Mouse (Mus musculus) spleen, adult 12 weeks (tissue): Measurements from ENCODE around the gene Saa2.
"Not testable (repeated sequence)": the region's sequence is repeated elsewhere in the genome, so short reads cannot be mapped to it uniquely, and the experiment has no call there.

Experiments used
- DNase-seq: peaks from one replicate; pipeline ENCODE4 v3.0.0; 2022; ENCODE audit warnings: low spot score

The Saa2 gene

DNA sequence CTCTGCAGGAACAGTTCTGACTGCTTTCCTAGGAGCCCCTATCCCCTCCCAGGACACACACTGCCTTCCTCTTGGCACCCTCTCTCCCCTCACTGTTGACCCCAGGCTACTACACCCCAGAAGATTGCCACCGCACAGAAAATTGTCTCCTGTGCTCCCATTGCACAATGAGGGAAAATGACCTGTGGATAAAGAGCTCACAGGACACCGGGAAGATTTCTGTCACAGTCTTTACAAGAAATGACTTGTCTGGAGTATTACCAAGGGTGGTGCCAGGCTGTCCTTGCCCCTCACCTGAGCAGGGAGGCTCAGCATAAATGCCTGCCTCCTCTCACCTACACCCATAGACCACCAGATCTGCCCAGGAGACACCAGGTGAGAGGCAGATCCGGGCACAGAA, at the start of gene Saa2:
Gene Saa2, plus strand, starts transcription at position 301 of the 400 bp plus-strand sequence.
- no peak for DNase-seq

DNA sequence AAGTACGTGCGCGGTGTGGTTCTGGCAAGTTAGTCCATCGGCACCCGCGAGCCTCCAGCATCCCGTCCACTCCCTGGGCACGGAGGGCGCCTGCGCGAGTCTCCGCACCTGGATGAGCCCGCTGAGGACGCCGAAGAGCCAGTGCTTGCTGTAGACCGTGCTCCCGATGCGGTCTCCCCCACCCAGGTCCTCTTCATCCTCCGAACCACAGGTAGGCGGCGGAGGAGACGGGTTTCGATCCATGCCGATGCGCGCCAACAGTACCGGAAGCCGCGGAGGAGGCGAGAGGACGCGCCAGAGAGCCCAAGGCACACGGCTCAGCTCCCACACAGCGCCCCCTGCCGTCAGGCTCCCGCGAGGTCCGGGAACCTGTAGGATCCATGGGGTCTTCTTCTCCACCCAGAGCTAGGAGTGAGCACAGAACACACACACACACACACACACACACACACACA, 41.2 kb upstream of the Saa2 start, which contains the start of gene Saal1:
Gene Saal1, minus strand, starts transcription at position 291 of the 455 bp plus-strand sequence.
- peak; percentile 81 for DNase-seq

DNA sequence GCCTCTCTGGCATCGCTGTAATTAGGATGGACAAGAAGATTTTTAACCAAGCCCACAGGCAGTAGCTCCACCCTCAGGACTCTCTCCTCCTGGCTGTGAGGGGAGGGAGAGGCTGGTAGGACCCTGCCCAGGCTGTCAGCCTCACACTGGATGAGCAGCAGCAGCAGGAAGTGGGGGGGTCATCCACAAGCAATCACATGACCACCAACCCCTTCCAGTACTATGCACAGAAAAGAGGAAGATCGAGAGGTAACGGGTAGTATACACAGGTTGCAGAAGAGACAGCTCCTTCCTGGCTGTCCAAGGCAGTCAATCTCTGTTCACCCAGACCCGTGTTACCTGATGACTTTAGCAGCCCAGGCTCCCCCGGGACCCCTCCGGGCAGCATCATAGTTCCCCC, 39.3 kb upstream of the Saa2 start:
- DNase-seq = peak; percentile 8

DNA sequence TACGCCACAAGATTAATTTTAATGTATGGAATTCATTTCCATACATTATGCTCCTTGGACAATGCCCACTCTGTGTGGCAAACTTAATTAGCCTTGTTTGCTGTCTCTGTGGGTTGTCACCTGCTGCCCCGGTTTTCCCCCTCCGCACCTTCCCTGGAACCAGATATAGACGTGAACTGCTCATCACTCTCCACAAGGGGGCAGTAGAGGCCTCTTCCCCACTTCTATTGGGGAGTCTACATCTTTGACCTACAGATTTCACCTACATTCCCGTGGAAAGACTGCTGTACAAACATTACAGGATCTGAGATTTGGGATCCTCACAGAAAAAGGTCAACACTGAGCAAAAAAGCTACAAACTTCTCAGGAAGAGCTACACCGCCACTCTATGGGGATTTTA, 37.1 kb upstream of the Saa2 start:
- peak; percentile 46 for DNase-seq

DNA sequence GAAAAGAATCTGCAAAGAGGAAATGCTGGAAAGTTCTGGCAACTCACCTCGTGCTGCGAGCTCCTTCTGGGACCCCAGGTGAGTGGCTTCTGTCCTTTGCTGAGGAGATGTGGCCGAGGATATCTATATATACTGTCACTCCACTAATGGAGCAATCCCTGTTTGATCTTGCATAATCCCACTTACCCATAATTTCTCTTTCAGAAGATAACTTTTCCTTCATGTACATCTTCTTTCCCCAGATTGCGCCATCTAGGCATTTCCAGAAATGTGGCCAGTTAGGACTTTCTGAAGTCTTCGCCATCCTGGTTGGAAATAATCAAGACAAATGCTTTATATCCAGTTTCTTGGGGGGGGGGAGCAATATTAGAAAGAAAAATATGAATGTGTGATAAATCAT, 36.0 kb upstream of the Saa2 start, which contains the start of gene Saa3:
Gene Saa3, minus strand, starts transcription at position 101 of the 400 bp plus-strand sequence.
- DNase-seq = no peak

DNA sequence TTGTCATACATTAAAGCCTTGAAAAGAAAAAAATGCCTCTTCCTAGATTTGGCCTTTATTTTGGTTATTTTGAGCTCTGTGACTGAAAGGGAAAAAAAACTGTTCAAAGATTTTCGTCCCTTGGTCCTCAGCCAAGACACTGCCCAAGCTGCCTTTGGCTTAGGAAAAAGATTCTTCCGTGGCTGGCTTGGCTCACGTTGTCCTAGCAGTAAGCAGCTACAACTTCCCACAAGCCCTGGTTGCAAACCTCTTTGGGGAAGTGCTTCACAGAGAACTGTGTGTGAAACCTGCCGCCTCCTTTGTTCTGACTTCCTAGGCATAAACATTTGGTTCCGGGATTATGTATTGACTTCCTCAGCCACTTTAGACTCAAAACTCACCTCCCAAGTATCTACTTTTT, 34.7 kb upstream of the Saa2 start:
- no peak for DNase-seq

DNA sequence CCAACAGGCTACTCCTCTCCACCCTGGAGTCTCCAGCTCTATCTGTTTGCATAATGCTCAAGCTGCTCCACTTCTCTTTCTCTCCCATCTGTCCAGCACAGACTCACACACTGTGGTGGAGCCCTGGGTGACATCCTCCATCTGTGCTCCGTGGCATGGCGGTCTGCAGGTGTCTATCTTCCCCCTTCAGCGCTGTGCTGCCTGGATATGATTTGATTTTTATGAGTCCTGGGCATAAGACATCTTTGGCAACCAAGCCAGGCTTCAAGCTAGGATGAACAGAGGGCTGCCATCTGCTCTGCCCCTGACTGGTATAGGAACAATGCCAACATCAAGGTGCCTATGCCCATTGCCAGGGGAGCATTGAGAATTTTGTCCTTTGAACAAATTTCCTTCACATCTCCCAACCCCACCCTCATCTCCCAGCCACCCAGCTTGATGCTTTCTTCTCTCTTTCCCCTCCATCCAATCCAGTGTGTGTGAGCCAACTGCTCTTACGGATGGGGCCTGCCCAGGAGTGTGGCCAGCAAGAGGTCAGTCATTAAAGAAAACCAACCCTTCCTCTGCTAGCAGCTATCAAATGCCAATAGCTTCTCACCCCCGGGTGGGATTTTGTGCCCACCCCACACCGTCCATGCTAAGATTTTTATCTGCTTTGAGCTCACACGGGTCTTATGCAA, 32.9 kb upstream of the Saa2 start:
- no peak for DNase-seq

DNA sequence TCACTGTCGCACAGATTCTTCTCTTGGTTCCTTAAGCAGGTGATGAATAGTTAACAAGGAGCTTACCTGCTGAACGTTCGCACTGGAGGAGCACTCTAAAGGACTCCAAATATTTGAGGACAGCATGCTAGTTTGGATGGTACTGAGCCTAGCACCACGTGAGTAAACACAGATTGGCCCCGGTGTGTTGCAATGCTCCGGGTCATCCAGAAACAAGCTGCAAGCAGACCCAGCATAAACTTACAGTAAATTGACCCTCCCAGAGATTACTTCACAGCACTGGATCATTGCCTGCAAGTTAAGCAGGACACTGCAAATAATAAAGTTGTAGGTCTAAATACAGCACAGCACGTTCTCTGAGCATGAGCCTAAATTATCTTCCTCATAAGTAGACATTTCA, 32.1 kb upstream of the Saa2 start:
- no peak for DNase-seq

DNA sequence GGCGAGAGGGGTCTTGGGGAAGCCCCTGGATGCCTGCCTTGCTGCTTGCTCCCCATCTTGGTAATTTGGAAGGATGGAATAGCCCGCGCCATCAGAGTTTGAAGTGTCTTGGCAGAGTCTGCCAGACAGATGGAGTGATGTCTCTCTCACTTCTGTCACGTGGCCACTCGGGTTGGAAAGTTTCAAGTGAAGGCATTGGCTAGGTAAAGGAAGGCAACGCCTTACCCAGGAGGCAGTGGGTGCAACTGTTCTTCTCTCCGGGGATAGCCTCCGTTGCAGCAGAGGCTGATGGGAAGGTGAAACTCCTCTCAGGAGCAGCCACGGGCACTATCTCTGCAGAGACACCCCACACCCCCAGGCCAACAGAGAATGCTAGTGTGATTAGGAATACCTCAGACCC, 31.1 kb upstream of the Saa2 start:
- no peak for DNase-seq

DNA sequence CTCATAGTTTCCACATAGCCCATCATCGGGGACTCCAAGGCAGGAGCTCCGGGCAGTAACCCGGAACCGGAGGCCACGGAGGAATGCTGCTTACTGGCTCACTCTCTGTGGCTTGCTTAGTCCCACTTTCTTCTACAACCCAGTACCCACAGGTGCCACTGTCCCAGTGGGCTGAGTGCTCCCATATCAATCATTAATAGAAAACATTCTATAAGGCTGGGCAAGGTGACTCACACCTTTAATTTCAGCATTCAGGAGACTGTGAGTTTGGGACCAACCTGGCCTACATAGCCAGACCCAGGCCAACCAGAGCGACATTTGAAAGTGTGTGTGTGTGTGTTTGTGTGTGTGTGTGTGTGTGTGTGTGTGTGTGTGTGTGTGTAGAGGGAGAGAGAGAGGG, 28.2 kb upstream of the Saa2 start:
- DNase-seq = no peak

DNA sequence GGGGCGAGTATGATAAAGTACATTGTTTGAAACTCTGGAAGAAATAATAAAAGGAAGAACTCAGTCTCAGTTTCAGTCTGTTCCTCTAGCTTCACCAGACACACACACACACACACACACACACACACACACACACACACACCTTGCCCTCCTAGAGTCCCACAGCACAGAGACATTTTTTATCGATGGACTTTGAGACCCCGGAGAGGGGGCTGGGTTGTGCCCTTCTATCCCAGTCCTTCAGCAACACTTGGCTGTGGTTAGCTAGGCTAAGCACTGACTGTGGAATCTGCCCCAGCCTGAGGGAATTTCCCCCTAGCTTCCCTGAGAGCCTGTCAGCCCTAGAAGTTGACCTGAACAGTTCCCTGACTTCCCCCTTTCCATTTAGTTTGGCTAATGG, 27.7 kb upstream of the Saa2 start:
- DNase-seq = no peak

DNA sequence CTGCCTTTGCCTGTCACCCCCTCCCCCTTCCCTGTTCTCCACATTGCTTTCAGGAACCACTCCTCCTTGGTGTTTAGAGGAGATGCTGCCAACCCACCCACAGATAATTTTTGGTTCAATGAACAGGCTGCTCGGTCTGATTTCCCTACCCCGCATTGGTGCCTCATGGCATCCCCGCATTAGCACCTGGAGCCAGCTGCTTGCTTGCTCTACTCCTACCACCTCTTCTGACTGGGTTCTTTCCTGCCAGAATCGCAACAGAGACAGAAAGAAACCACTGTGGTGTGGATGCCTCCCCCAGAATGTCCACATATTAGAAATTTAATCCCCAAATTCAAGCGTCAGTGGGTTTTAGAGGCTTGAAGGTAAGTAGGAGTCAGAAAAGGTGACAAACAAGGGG, 27.2 kb upstream of the Saa2 start:
- no peak for DNase-seq

DNA sequence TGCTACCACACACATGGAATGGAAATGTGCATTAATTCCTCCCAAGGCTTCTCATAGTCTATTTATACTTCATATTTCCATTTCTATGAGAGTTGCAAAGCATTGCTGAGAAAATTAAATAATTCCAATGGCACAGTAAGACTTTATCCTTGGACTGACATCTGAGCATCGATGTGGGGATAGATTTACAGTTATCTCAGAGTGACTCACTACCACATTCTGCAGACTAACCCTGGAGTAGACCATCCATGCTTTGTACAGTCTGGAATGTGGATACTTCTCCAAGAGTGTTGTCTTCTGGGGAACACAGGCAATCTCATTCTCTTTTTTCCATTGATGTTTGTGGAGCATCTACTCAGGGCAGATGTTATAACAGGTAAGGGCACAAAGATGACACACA, 24.0 kb upstream of the Saa2 start:
- DNase-seq = no peak

DNA sequence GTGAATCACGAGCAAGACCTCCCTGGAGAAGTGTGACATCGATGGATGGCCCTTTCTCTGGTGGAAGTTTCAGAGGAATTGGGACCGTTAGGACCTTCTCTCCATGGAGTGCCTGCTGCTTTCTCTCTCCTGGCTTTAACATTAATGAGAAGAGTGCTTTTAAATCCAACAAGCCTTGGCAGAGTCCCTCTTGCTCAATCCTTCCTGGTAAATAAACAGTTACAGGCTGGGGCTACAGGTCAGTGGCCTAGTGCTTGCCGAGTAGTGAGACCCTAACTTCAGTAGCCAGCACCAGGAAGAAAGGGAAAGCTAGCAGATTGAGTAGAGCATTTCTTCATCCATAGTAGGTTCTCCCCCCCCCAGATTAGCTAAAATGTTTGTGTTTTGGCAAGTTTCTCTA, 19.1 kb upstream of the Saa2 start, which contains the start of gene Saa4:
Gene Saa4, minus strand, starts transcription at position 146 of the 400 bp plus-strand sequence.
- no peak for DNase-seq

DNA sequence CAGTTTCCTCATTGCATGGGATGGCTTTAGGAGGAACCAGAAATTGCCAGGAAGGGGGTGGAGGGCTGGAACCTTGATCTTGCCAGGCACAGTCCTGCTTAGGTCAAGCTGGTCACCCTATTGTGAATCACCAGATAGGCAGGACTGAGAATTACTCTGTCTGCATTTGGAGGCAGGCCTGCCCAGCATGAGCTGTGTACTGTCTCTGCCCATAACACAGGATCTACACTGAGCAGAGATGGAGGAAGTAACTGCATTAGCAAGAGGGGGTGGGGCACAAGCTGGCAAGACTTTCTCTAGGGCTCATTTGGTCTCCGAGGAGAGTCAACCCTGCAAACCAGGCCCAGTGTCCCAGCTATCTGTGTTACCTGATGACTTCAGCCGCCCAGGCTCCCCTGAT, 16.6 kb upstream of the Saa2 start:
- no peak for DNase-seq

DNA sequence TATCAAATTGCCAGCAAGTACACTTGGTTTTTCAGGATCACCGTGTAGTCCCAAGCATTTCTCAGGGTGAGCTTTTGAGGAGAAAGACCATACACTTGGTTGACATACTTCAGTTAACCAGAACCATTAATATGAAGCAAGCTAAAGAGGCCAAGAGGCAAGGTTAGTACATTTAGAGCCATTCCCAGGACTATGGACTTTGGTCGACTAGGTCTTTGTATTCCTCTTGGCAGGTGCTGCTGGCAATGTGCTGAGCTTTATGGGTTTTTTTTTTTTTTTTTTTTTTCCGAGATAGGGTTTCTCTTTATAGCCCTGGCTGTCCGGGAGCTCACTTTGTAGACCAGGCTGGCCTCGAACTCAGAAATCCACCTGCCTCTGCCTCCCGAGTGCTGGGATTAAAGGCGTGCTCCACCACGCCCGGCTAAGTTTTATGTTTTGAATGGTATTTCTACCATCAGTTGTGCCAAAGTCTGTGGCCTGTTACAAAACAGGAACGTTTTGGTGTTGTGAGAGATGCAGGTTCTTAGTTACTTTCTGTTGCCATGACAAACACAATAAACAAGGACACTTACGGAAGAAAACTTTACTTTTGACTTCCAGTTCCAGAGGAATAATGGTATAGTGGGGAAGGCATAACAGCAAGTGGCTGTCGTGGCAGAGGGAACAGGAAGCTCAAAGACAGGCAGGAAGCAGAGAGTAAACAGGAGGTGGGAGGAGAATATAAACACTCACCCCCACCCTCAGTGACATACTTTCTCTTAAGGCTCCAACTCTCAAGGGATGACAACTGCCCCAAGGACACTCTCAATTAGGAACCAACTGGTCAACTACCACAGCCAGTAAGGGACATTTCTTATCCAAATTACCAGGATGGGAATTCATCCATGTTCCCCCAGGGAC, 12.8 kb upstream of the Saa2 start:
- no peak for DNase-seq

DNA sequence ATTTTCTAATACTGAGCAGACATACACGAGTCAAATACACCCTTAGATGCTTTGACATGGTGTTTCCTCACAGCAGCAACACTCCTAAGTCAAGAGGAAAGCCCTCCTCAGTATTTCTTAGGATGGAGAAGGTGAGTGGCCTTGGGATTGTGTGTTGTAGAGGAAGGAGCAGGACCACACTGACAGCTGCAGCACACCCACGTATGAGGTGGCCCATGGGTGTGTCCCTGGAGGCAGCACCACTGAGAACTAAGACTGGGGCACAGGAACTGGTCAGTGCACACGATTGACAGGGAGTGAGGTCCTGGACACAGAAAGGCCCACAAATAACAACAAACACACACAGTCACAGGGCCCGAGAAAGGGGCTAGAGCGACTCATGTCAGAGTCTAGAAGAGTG, 11.5 kb upstream of the Saa2 start:
- not testable (repeated sequence) for DNase-seq

DNA sequence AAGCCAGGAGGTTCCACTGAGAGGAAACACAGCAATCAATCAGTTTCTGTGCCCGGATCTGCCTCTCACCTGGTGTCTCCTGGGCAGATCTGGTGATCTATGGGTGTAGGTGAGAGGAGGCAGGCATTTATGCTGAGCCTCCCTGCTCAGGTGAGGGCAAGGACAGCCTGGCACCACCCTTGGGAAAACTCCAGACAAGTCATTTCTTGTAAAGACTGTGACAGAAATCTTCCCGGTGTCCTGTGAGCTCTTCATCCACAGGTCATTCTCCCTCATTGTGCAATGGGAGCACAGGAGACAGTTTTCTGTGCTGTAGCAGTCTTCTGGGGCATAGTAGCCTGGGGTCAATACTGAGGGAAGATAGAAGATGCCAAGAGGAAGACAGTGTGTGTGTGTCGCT, 8.7 kb upstream of the Saa2 start, which contains the start of gene Saa1:
Gene Saa1, minus strand, starts transcription at position 101 of the 400 bp plus-strand sequence.
- DNase-seq = not testable (repeated sequence)

DNA sequence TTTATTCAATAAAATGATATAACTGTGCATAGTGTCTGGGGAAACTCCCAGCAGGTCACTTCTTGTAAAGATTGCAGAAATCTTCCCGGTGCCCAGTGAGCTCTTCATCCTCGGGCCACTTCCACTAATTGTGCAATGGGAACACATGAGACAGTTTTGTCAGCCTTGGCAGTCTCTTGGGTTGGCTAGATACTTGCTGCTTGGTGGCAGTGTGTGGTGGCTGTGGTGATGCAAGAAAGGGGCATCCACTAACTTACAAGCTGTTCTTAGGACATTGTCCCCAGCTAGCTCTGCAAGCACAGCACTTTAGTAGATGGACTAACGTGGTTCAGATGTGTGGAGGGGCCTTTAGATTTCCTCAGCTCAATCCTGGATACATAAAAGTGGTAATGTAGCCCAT, 5.8 kb upstream of the Saa2 start:
- DNase-seq = no peak

DNA sequence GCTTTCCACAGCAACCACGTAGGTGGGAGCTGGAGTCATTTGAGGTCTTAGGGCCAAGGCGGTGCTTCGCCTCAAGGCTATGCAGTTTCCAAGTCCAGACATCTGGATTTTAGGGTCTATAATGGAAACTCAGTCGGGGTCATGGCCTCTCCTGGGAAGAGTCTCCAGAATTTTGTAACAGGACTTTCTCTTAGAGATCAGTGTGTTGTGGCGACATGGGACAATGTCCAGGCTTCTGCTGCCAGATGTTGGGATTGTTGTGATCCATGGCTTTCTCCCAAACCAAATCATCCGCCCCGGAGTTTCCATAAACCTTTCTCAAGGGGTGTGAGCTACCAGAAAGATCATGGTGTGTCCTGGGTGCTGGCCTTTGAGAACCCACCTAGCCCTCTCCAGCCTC, 5.2 kb upstream of the Saa2 start:
- no peak for DNase-seq

DNA sequence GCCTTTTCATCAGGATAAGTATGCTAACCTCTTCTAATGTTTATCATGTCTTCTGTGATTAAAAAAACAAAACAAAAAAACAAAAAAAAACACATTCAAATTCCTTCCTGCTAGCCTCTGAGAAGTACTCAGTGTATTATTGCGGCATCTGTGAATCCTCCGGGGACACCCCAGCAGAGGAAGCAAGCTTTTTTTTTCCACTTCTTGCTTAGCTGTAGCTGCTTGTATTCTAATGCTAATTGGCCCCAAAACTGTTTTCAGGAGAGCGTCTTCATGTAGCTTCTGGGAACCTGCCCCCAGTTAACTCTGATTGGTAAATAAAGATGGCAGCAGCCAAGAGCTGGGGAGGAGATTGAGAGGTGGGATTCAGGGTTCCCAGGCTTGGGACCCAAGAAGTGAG, 3.1 kb upstream of the Saa2 start:
- no peak for DNase-seq

DNA sequence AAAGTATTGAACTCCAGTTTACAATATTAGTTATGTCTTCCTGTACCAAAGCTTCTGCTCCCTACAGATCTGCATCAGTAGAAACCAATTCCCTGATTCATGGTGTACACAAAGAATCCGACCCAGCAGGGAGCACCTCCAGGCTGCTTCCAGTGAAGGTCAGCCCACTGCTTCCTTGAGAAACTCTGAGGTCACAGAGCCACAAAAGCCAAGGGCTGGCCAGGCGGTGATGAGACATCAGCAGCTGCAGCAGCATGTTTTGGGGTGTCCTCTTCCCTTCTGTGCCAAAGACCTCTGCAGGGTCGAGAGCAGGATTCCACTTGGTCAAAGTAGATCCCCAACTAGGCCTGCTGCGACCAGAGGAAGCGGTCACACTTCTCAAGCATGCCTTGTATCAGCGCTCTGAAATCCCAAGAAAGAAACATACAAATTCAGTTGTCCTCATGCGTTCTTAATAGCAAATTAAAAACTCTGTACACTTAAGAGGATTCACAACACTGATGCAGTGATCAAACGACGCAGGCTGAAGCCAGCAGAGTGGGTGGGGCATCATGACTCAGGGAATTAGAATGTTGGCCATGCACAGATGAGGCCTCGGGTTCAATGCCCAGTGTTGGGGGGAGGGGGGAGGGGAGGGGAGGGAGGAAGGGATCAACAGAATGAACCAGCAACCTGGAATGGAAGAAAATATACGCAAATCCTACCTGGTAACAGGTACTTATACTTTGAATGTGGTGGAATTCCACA, 9.6 kb downstream of the Saa2 start:
- DNase-seq = no peak
